Mouse (Mus musculus) midbrain, postnatal 0 days (tissue): ENCODE results near the gene Focad. TPM values are rescaled to one million over a fixed set of nuclear protein-coding genes. Genes with fewer than 3 reads are reported as not detected.

Source experiments
- ATAC-seq: fragments of 200-750 bp; cut with Nextera tagmentation; 2 replicates; pipeline ENCODE4 v1.8.0; 2017; ENCODE audit warnings: moderate number of reproducible peaks, mild to moderate bottlenecking, moderate TSS enrichment, moderate library complexity; ENCODE audit not compliant: low FRiP score
- DNase-seq: peaks from one replicate; pipeline ENCODE4 v3.0.0-alpha.2; 2015; ENCODE audit warnings: low spot score
- H3K27ac ChIP-seq: fragments of 300-500 bp; sonication (generic); 2 replicates; pipeline ENCODE4 v1.5.1; 2014; ENCODE audit warnings: low read depth, mild to moderate bottlenecking, low read length, mixed read lengths
- H3K27me3 ChIP-seq: fragments of 300-500 bp; sonication (generic); 2 replicates; pipeline ENCODE4 v1.6.1; 2014; ENCODE audit warnings: low read length, control low read depth, mixed read lengths; ENCODE audit not compliant: insufficient read depth
- H3K36me3 ChIP-seq: fragments of 300-500 bp; sonication (generic); 2 replicates; pipeline ENCODE4 v1.6.1; 2014; ENCODE audit warnings: low read length, control low read depth, mixed read lengths; ENCODE audit not compliant: insufficient read depth
- H3K4me1 ChIP-seq: fragments of 300-500 bp; sonication (generic); 2 replicates; pipeline ENCODE4 v1.6.1; 2014; ENCODE audit warnings: mild to moderate bottlenecking, control low read depth, antibody characterized with exemption, low read length, mixed read lengths; ENCODE audit not compliant: insufficient read depth
- H3K4me2 ChIP-seq: fragments of 300-500 bp; sonication (generic); 2 replicates; pipeline ENCODE4 v1.6.1; 2014; ENCODE audit warnings: low read depth, mild to moderate bottlenecking, low read length, mixed read lengths; ENCODE audit not compliant: poor library complexity, severe bottlenecking
- H3K4me3 ChIP-seq: fragments of 300-500 bp; sonication (generic); 2 replicates; pipeline ENCODE4 v1.5.1; 2014; ENCODE audit warnings: low read depth, mild to moderate bottlenecking, low read length, moderate library complexity
- H3K9ac ChIP-seq: fragments of 300-500 bp; sonication (generic); replicated peaks from 2 replicates; pipeline ENCODE4 v1.6.1; 2014; ENCODE audit warnings: mild to moderate bottlenecking, low read length, moderate library complexity, mixed read lengths; ENCODE audit not compliant: poor library complexity, severe bottlenecking
- H3K9me3 ChIP-seq: fragments of 300-500 bp; sonication (generic); 2 replicates; pipeline ENCODE4 v1.6.1; 2016; ENCODE audit warnings: low read length, control low read depth
- CTCF ChIP-seq: IDR thresholded peaks from 2 replicates; pipeline ENCODE4 v1.5.1; 2016; ENCODE audit warnings: antibody characterized with exemption, mild to moderate bottlenecking
- WGBS: fragments of 180-500 bp; shearing (Covaris S2); extraction: QIAGEN DNeasy Blood & Tissue Kit; methylation state at CpG from one replicate; pipeline ENCODE4 v1.1.7; 2014; 5-methylcytosine and 5-hydroxymethylcytosine counted together
- polyA plus RNA-seq: library from polyadenylated mRNA; unstranded; fragments of >200 nt; fragmentation: Nextera tagmentation; extraction: Ambion mirVana; gene quantifications from 2 replicates; pipeline ENCODE4 v1.2.1, GENCODE M21; 2015
- total RNA-seq: library from RNA; depleted of rRNA; stranded (reverse); fragments of >200 nt; gene quantifications from 2 replicates; pipeline ENCODE4 v1.2.3, GENCODE M21; 2014

Focad gene
- total and polyA plus RNA-seq, 2 experiments from 2014 or later: 9.0 to 36.9 TPM

DNA sequence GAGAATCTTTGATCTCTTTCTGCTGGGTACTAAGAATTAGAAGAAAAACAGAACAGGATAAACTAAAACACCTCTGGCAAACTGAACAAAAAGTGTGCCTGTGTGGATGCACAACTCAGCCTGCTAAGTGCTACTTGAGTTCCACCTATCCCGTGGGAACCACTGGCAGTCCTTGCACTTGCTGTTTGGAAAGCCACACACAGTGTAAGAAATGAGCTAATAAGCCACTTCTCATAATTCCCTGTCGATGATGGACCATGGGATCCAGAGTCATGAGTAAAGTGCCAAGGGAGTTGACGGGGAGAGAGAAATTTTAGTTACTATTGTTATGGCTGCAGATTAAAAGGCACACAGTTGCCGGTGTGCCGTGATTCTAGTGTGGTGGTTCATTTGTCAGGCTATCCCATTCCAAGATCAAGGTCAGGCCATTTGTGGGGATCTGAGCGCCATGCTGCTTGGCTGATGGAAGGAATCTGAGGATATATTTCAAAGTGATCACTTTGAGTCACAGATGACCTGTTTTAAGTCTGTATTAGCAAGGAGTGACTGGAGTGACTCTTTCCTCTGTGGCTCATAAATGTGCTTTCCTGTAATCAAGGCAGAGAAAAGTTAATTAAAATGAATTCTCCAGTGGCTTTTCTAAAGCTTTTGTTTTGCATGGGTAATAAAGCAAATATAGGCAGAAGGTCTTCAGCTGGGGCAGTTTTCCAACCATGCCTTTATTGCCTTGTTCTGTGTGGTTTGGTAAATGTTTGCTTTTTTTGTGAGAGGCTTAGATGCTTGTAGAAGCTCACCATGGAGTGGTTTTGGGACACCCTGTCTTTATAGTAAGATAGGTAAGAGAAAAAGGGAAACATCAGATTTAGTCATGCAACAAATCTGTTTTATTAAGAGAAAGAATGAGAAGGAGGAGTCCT is 80.9 kb downstream of the Focad start:
- 83% methylated on average over 6 of the region's 6 CpGs for WGBS
- Histone ChIP-seq H3K27me3 (no peaks in the 10 kb centered on the region), H3K36me3 (peaks cover 5% of the 10 kb centered on the region; the same call in 1 of the 2 replicates), H3K4me2 (no peak overlapping the region), H3K9ac (no peak overlapping the region), H3K4me3 (no peak overlapping the region), H3K4me1 (no peaks in the 10 kb centered on the region), H3K27ac (no peak overlapping the region), H3K9me3 (no peaks in the 10 kb centered on the region)
- TF ChIP-seq CTCF: no peak
- ATAC-seq (no peak), DNase-seq (no peak)

DNA sequence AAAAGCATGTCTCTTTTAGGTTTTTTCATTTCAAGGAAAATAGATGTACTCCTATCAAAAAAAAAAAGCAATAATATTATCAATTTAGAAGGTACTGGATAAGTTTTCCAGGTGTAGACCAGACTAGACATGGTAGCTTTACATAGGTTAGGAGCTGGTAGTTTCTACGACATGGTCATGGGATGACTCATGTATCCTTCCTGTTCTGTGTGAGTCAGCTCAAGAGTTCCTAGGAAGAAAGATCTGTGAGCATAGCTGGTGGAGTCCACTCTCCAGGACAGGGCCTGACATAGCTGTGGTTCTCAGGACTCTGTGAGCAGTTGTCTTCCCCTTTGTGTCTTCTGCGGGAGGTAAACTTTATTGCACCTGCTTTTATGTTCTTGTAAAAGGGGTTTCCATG is 84.9 kb downstream of the Focad start:
- 96% methylated on average over 2 of the region's 2 CpGs for WGBS
- H3K4me1 ChIP-seq: no peaks in the 10 kb centered on the region
- no peak overlapping the region for H3K9ac ChIP-seq
- ATAC-seq (no peak), DNase-seq (no peak)
- TF ChIP-seq CTCF: no peak
- no peaks in the 10 kb centered on the region for H3K9me3 ChIP-seq
- H3K36me3 ChIP-seq: peaks cover 5% of the 10 kb centered on the region; the same call in 1 of the 2 replicates
- H3K4me3 ChIP-seq: no peak overlapping the region
- H3K27me3 ChIP-seq: no peaks in the 10 kb centered on the region
- no peak overlapping the region for H3K4me2 ChIP-seq
- no peak overlapping the region for H3K27ac ChIP-seq

DNA sequence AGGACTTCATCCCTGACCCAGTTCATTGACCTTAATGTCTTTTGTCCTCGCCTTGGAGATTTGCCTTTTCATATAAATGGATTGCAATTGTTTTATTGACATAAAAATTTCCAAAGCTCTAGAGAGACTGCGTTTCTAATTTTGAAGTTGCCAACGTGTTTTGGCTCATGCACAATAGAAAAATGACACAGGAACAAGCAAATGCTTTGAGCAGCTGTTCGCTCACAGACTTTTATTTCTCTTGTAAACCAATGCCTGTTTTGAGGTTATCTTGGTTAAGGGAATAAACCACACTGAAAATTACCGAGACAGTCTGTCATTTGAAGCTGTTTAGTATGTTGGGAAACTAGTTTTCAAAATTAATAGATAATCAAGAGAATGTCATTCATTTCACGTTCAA is 89.9 kb downstream of the Focad start:
- no peak for TF ChIP-seq CTCF
- H3K27ac ChIP-seq: no peak overlapping the region
- 75% methylated on average over 6 of the region's 6 CpGs for WGBS

DNA sequence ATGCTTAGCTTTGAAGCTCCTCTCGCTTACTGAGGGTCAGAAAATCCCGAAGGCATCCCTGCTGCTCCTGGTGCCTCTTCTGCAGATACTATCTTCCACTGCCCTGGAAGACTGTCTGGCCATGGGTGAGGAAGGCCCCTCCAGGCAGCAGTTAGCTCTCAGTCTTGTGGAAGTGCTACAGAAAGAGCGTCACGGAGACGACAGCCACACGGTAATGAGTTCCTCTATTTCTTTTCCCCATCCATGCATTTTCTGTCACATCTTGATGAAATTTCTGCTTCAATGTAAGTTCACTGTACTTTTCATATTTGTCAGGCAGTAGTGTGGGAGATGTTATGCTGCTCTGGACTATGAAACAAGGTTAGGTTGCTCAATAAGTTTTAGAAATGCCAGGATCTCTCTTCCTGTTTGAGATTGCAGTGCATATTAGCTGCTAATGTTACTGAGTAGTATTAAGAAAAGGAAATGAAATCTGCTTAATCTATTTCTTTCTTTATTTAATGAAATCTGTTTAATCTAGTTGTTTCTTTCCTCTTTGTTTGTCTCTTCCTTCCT is 91.5 kb downstream of the Focad start:
- WGBS: 70% methylated on average over 6 of the region's 6 CpGs
- H3K9ac ChIP-seq: no peak overlapping the region
- H3K4me1 ChIP-seq: no peaks in the 10 kb centered on the region
- ATAC-seq: no peak
- no peak overlapping the region for H3K4me3 ChIP-seq
- TF ChIP-seq CTCF: no peak
- no peaks in the 10 kb centered on the region for H3K9me3 ChIP-seq
- no peak for DNase-seq
- no peaks in the 10 kb centered on the region for H3K27me3 ChIP-seq
- H3K36me3 ChIP-seq: no peaks in the 10 kb centered on the region
- H3K4me2 ChIP-seq: no peak overlapping the region
- no peak overlapping the region for H3K27ac ChIP-seq

More for the DNA sequence above, 89.9 kb downstream of the Focad start:
- no peak overlapping the region for H3K4me3 ChIP-seq
- H3K27me3 ChIP-seq: no peaks in the 10 kb centered on the region
- H3K9me3 ChIP-seq: no peaks in the 10 kb centered on the region
- no peak overlapping the region for H3K9ac ChIP-seq
- DNase-seq (no peak), ATAC-seq (no peak)
- H3K4me2 ChIP-seq: no peak overlapping the region
- peaks cover 5% of the 10 kb centered on the region; the same call in 1 of the 2 replicates for H3K36me3 ChIP-seq
- no peaks in the 10 kb centered on the region for H3K4me1 ChIP-seq

DNA sequence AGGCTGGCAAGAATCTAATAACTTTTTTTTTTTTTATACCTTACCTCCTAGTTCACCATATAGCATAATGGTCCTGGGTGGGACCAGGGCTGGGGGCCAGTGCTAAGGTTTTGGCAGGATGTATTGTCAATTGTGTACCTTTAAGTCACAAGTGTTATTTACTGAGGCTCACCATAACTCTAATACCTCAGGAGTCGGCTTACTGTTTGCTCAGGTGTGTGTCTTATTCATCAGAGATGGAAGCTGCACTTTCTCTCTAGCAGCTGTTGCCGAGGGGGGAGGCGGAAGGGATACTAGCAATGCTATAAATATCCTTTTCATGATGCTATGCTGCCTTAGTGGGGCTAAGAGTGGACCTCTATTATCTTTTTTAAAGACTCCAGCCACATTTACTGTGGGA is 93.2 kb downstream of the Focad start:
- WGBS: 73% methylated on average over 3 of the region's 3 CpGs
- no peaks in the 10 kb centered on the region for H3K9me3 ChIP-seq
- no peak for TF ChIP-seq CTCF
- ATAC-seq: no peak
- no peak for DNase-seq
- no peak overlapping the region for H3K27ac ChIP-seq
- H3K4me3 ChIP-seq: no peak overlapping the region
- H3K4me2 ChIP-seq: no peak overlapping the region
- H3K9ac ChIP-seq: no peak overlapping the region
- H3K36me3 ChIP-seq: no peaks in the 10 kb centered on the region
- H3K4me1 ChIP-seq: no peaks in the 10 kb centered on the region
- H3K27me3 ChIP-seq: no peaks in the 10 kb centered on the region

DNA sequence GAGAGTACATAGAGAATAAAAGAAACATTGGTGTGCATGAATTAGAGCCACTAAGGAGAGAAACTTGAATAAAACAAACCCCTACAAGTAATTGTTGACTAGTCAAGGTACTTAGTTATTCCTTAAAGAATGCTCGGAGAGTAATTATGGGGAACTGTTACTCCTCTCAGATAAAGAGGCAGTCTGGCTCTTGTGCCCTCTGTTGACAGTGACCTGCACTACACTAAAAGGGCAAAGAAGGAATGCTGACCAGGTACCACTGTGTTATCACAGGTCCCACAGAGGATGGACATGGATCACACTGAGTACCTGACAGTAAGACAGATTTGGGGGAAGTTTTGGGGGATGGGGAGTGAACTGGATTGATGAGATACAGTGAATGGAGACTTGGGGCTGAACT is 95.1 kb downstream of the Focad start:
- Histone ChIP-seq H3K4me3 (no peak overlapping the region), H3K4me1 (no peaks in the 10 kb centered on the region), H3K27ac (no peak overlapping the region), H3K9ac (no peak overlapping the region), H3K9me3 (no peaks in the 10 kb centered on the region), H3K36me3 (no peaks in the 10 kb centered on the region), H3K4me2 (no peak overlapping the region), H3K27me3 (no peaks in the 10 kb centered on the region)
- 86% methylated on average over 1 of the region's 1 CpGs for WGBS
- no peak for TF ChIP-seq CTCF
- ATAC-seq: no peak
- no peak for DNase-seq
